Mouse (Mus musculus) testis, adult 2 months (tissue): ENCODE data around the gene Ttc39b. TPM values are rescaled to one million over a fixed set of nuclear protein-coding genes. Genes with fewer than 3 reads are reported as not detected.

ENCODE experiments used
- H3K27ac ChIP-seq: fragments of 200-500 bp; 2 replicates; pipeline ENCODE4 v1.5.1; 2012; ENCODE audit warnings: low read depth, low read length; ENCODE audit not compliant: control insufficient read depth, insufficient read depth
- H3K27me3 ChIP-seq: fragments of 200-500 bp; 2 replicates; pipeline ENCODE4 v1.6.1; 2012; ENCODE audit warnings: mild to moderate bottlenecking, low read length, moderate library complexity; ENCODE audit not compliant: control insufficient read depth, insufficient read depth
- H3K36me3 ChIP-seq: fragments of 200-500 bp; 2 replicates; pipeline ENCODE4 v1.6.1; 2012; ENCODE audit warnings: mild to moderate bottlenecking, low read length; ENCODE audit not compliant: control insufficient read depth, insufficient read depth
- H3K4me1 ChIP-seq: fragments of 200-500 bp; 2 replicates; pipeline ENCODE4 v1.6.1; 2012; ENCODE audit warnings: low read length; ENCODE audit not compliant: control insufficient read depth, insufficient read depth
- H3K4me3 ChIP-seq: fragments of 200-500 bp; 2 replicates; pipeline ENCODE4 v1.5.1; 2012; ENCODE audit warnings: low read depth, mild to moderate bottlenecking, low read length, moderate library complexity, mixed read lengths; ENCODE audit not compliant: control insufficient read depth
- CTCF ChIP-seq: fragments of 200-500 bp; IDR thresholded peaks from 2 replicates; pipeline ENCODE4 v1.5.1; 2012; ENCODE audit warnings: low read depth, mild to moderate bottlenecking, inconsistent platforms, low read length, moderate library complexity; ENCODE audit not compliant: control insufficient read depth, insufficient read depth, insufficient replicate concordance
- POLR2A ChIP-seq: fragments of 200-500 bp; IDR thresholded peaks from 2 replicates; pipeline ENCODE4 v1.6.1; 2012; ENCODE audit warnings: low read depth, mild to moderate bottlenecking, inconsistent platforms, low read length, moderate library complexity; ENCODE audit not compliant: control insufficient read depth
- polyA plus RNA-seq: library from polyadenylated mRNA; depleted of rRNA; stranded (reverse); fragments of >200 nt; gene quantifications from 2 replicates; pipeline ENCODE4 v1.2.3, GENCODE M21; 2012

Ttc39b gene
- polyA plus RNA-seq, 1 experiment: 6.6 TPM

DNA sequence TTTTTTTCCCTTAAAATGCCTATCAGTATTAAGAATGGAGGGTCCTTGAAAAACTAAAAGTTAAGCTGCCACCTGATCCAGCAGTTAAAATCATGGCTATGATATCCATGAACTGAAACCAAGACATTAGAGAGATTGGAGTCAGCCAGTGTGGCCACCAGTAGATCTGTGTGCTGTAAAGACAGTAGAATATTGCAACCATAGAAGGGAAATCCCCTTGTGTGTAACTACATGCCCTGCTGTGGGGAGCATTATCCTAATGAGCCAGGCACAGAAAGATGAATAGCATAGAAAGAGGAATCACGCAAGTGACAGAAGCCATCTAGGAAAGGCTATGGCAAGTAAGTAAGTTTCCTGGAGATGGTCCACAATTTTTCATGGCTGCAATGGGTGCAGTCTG is 24.9 kb upstream of the Ttc39b start:
- Histone ChIP-seq H3K36me3 (no peaks in the 10 kb centered on the region), H3K27me3 (no peaks in the 10 kb centered on the region), H3K4me3 (no peak overlapping the region), H3K27ac (no peak overlapping the region), H3K4me1 (no peaks in the 10 kb centered on the region)
- TF ChIP-seq CTCF: no peak

DNA sequence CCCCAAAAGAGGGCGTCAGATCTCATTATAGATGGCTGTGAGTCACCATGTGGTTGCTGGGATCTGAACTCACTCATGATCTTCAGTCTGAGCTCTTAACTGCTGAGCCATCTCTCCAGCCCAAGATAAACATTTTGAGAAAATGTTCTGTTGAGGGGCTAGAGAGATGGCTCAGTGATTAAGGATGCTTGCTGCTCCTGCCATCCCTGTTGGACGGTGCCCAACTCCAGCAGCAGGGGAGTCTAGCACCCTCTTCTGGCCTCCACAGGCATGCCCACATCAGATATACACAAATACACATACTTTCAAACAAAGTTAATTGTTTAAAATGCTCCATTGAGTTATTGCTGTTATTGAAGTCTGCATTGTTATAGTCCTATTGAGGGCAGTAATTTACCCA is 19.8 kb upstream of the Ttc39b start:
- TF ChIP-seq POLR2A (no peak), CTCF (peak; percentile 21; the same call in 1 of the 2 replicates)
- Histone ChIP-seq H3K27ac (no peak overlapping the region), H3K4me1 (peaks cover 5% of the 10 kb centered on the region), H3K4me3 (no peak overlapping the region), H3K27me3 (no peaks in the 10 kb centered on the region), H3K36me3 (no peaks in the 10 kb centered on the region)

DNA sequence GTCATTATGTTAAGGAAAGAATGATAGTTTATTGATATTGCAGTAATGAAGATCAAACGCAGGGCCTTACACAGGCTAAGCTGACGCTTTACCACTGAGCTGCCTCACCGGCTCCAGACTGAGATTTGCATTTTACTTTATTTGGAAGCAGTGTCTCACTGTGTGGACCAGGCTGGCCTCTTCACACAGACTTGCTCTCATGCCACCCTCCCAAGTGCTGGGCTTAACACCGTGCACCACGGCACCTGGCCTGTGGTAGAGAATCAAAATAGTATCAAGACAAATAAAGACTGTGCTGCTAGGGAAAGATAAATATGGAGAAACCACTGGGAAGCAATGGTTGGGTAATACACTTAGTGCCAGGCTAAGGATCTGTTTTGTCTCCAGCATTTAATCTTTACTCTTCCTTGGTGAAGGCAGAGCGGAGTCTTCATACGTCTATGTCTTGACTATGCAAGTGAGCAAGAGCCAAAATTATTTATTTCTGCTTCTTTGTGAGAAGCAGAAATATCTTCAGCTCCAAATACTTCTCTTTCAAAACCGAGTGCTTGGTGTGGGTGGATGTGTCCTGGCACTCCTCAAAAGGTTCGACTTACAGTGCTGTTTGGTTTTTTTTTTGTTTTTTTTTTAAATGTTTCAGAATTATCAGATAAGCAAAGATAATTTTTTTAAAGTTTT is 19.2 kb upstream of the Ttc39b start:
- no peak overlapping the region for H3K4me3 ChIP-seq
- TF ChIP-seq POLR2A (no peak), CTCF (no peak)
- no peaks in the 10 kb centered on the region for H3K36me3 ChIP-seq
- no peaks in the 10 kb centered on the region for H3K27me3 ChIP-seq
- no peak overlapping the region for H3K27ac ChIP-seq
- H3K4me1 ChIP-seq: peaks cover 5% of the 10 kb centered on the region

DNA sequence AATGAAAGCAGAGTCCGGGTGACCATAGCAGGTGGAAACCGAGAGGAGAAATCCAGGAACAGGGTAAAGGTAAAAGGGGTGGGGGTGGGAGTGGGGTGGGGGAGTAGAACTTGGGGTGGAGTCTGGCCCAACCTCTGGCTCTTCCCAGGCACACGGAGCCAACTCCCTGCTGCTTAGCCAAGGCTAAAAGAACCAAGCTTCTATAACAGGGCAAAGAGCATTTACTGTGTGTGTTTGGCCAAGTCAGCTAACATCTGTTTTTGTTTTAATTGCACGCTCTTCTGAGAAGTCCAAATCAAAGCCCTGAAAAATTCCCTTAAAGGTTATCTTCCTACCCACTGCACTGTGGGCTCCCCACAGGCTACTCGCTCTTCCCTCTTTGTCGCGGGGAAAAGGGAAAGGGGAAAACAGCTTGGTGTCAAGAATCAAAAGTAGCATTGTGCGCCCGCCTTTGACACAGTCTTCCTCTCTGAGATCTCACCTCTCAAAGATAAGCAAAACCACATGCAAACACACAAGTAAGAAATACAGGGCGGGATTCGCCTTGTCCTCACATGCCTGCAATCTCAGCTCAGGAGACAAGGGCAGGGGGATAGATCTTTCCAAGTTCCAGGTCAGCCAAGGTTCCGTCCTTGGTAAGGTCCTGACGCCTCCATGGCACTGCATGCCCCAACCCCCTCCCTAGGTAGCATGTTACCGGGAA is 18.4 kb upstream of the Ttc39b start:
- H3K27me3 ChIP-seq: no peaks in the 10 kb centered on the region
- TF ChIP-seq POLR2A (no peak), CTCF (no peak)
- H3K4me1 ChIP-seq: peaks cover 5% of the 10 kb centered on the region
- H3K4me3 ChIP-seq: no peak overlapping the region
- H3K36me3 ChIP-seq: no peaks in the 10 kb centered on the region
- no peak overlapping the region; the same call in 1 of the 2 replicates for H3K27ac ChIP-seq

DNA sequence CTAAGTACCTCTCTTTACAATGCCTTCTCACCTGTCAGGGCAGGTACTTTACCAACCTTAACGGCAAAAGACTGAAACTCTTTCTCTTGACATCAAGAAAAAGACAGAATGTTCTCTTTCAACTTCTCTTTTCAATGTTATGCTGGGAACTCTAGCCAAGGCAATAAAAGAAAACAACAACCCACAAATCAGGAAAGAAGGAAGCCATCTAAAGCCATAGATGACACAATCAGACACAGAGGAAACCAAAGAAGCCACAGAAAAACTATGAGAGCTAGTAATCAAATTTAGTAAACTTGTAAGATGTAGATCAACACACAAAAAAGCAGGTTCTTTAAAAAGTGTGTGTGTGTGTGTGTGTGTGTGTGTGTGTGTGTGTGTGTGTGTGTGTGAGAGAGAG is 15.3 kb upstream of the Ttc39b start:
- TF ChIP-seq POLR2A: no peak
- no peak for TF ChIP-seq CTCF
- H3K27me3 ChIP-seq: no peaks in the 10 kb centered on the region
- H3K4me3 ChIP-seq: no peak overlapping the region
- H3K36me3 ChIP-seq: no peaks in the 10 kb centered on the region
- no peak overlapping the region for H3K27ac ChIP-seq
- peaks cover 5% of the 10 kb centered on the region for H3K4me1 ChIP-seq

DNA sequence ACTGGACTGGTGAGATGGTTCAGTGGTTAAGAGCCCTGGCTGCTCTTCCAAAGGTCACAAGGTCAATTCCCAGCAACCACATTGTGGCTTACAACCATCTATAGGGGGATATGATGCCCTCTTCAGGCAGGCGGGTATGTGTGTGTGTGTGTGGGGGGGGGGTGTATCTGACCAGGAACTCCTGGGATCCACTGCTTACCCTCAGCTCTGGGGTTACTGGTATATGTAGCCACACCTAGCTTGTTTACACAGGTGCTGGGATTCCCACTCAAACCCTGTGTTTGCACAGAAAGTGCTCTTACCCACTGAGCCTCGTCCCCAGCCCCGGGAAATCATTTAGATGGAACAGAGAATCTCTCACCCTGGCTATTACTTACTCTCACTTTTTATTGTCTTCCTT is 13.7 kb upstream of the Ttc39b start:
- Histone ChIP-seq H3K27ac (no peak overlapping the region), H3K27me3 (no peaks in the 10 kb centered on the region), H3K4me3 (no peak overlapping the region), H3K4me1 (peaks cover 5% of the 10 kb centered on the region), H3K36me3 (no peaks in the 10 kb centered on the region)
- no peak for TF ChIP-seq POLR2A

DNA sequence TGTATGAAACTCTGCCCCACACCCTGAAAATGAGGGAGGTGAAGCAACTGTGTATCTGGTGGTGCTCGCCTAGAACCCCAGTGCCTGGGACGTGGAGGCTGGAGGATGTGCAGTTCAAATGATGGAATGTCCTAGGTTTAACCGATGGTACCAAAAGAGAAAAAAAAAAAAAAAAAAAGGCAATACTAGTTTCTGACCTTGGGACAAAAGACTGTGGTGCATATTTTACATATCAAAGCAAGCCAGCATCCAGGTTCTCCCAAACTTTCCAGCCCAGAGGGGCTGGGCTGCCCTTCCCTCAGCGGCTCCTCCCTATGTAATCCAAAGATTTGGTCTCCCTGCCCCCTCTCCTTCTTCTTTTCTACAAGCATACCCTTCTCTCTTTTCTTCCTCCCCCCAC is 6.3 kb upstream of the Ttc39b start:
- Histone ChIP-seq H3K36me3 (no peaks in the 10 kb centered on the region), H3K27ac (no peak overlapping the region), H3K4me1 (no peaks in the 10 kb centered on the region), H3K27me3 (no peaks in the 10 kb centered on the region), H3K4me3 (no peak overlapping the region)
- TF ChIP-seq POLR2A (no peak), CTCF (no peak)
